Mouse (Mus musculus): ENCODE results near the gene Iffo2.

Gene Iffo2

GRCm38 (mm10) chr4:139535127-139535695 lies 4.9 kb downstream of the Iffo2 start:
- DNase-seq (ENCODE audit: low spot score), result no peak

DNA sequence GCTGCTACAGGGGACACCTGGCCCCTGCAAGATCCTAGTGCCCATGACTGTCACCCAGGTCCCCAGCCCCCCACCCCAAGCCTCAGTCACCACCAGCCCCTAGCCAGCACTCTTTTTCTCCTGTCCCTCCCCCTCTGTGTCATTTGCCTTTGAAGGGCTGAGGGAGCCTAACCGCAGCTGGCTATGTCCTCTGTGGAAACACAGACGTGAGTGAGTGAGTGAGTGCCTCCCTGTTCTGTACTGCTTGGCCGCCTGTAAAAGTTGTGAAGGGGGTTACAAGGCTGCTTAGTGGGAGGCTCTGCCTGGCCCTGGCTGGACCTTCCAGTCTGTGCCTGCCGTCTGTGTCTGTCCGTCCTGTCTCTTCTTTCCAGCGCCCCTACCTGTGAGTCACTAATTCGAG lies 5.4 kb downstream of the Iffo2 start:
- no peak for DNase-seq (ENCODE audit: low spot score)

DNA sequence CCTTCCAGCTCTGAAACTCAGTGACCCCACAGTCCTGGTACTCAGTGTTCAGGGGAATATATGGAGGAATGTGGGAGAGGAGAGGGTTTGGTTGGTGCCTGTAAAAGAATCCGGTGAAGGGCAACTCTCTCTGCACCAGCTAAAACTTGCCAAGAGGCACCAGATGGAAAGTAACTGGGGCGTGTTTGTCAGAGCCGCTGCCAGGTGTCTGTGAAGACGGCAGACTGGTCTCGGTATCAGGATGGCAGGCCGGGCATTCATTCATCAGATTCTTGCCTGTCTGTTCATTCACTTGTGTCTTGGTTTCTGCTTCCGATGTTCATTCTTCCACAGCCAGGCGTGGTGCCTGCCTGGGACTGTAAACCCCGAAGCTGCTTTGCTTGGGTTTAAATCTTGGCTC lies 6.4 kb downstream of the Iffo2 start:
- no peak for DNase-seq (ENCODE audit: low spot score)

- no peak for DNase-seq (ENCODE audit: low spot score)
These were observed 10.4 kb downstream of the Iffo2 start for GRCm38 (mm10) chr4:139540784-139541183.

DNA sequence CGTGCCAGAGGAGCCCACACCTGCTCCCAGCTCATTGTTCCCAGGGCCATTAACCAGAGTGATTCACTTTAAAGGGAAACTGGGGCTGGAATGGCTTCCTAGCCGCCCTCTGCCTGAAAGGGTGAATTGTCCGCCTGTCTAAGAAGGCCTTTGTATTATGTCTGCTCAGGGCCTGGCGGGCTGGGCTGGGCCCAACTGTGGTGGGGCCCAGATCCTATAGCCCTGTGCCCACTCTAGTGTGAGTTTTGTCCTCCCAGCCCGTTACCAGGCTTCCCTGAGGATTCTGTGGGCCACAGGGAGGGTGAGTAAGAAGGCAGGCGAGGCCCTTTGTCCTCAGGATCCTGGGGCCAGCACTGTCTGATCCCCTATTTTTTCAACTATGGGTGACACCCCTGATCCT lies 15.4 kb downstream of the Iffo2 start:
- no peak for DNase-seq (ENCODE audit: low spot score)

- DNase-seq (ENCODE audit: low spot score), result no peak
These were observed 19.1 kb downstream of the Iffo2 start for GRCm38 (mm10) chr4:139549448-139549847.

GRCm38 (mm10) chr4:139555235-139555634 lies 24.9 kb downstream of the Iffo2 start:
- DNase-seq (ENCODE audit: low spot score), result no peak

DNA sequence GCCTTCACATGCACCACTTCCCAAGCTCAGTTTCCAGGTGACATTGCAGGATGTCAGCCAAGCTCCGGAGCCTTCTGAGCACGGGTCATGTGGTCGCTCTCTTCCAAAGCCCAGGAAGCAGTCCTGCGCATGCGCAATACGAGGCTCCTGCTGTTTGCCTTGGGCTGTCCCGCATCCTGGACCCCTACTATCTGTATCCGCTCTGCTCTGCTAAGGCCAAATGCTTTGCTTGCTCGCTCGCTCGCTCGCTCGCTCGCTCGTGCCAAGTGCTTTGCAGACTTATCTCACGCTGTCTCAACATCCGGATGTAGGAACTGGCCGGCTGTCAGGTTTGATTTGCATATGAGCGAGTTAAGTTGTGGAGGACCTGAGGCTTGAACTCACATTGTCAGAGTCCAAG lies 25.6 kb downstream of the Iffo2 start:
- DNase-seq (ENCODE audit: low spot score), result no peak

GRCm38 (mm10) chr4:139568361-139568760 lies 38.0 kb downstream of the Iffo2 start:
- peak; percentile 37 for DNase-seq (ENCODE audit: low spot score)

DNA sequence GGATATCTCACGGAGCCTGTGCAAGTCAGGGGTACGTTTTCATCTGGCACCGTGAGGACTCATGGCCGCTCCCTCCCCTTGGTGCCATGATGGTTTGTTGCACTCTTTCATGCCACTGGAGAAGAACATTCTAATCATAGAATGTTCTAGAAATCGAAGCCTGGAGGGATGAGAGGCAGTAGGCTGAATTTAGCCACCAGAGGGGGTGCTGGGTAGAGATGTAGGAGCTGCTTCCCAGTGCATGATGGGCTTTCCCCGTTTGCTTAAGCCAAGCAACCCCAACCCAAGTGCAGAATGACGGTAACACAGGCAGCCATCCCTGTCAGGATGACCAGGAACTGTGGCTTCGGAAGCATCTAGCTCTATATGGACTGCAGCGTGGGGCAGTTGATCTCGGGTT lies 40.4 kb downstream of the Iffo2 start:
- no peak for DNase-seq (ENCODE audit: low spot score)

- no peak for DNase-seq (ENCODE audit: low spot score)
These were observed 42.7 kb downstream of the Iffo2 start for GRCm38 (mm10) chr4:139572928-139573512.

DNA sequence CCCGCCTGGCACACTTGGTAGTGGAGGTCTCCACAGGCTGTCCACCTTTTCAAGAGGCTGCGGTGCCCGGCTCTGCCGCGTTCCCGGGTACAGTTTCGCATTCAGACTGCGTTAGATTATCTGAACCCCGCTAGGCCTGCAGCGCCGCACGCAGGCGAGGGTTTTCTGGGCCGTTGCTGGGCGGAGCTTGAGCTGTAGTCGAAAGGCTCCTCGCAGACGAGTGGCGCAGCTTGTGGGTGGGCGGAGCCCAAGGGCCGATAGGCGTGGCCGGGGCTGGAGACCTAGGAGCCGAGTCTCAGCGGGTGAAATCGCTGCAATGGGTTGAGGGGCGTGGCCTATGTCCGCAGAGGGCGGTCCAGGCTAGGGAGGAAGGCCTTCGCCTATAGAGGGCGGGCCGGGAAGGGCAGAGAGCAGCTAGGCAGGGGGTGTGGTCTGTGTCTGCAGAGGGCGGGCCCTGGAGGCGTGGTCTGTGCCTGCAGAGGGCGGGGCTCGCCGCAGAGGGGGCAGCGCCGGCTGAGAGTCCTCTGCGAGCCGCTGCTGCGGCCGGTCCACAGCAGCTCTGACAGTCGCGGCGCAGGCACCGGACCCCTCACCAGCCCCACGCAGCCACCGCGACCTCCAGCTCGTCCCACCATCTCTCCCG lies 43.9 kb downstream of the Iffo2 start:
- peak; percentile 98 for DNase-seq (ENCODE audit: low spot score)

DNA sequence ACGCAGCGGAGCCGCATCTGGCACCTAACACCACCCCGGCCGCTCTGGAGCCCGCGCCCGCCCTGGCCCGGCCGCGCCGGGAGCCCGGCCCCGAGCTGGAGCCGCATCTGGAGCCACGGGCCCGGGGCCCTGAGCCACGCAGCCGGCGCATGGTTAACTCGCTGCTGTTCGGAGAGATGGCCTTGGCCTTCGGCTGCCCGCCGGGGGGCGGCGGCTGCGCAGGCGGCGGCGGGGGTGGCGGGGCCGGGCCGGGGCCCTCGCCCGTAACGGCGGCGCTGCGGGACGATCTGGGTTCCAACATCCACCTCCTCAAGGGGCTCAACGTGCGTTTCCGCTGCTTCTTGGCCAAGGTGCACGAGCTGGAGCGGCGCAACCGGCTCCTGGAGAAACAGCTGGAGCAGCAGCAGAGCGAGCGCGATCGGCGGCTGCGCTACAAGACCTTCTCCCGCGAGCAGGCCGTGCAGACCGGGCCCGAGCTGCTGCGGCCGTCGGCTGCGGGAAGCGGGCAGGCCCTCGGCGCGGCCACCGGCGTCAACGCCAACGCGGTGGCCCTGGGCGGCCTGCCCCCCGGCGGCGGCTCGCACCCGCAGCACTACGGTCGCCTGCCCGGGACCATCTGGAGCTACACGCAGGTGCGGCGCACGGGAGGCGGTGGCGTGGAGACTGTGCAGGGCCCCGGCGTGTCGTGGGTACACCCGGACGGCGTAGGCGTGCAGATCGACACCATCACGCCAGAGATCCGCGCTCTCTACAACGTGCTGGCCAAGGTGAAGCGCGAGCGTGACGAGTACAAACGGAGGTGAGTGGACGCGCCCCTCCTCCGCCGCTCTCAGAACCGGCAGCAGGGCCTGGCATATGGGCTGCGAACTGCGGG lies 44.7 kb downstream of the Iffo2 start:
- peak; percentile 56 for DNase-seq (ENCODE audit: low spot score)

- no peak for DNase-seq (ENCODE audit: low spot score)
These were observed 45.3 kb downstream of the Iffo2 start for GRCm38 (mm10) chr4:139575673-139576003.

DNA sequence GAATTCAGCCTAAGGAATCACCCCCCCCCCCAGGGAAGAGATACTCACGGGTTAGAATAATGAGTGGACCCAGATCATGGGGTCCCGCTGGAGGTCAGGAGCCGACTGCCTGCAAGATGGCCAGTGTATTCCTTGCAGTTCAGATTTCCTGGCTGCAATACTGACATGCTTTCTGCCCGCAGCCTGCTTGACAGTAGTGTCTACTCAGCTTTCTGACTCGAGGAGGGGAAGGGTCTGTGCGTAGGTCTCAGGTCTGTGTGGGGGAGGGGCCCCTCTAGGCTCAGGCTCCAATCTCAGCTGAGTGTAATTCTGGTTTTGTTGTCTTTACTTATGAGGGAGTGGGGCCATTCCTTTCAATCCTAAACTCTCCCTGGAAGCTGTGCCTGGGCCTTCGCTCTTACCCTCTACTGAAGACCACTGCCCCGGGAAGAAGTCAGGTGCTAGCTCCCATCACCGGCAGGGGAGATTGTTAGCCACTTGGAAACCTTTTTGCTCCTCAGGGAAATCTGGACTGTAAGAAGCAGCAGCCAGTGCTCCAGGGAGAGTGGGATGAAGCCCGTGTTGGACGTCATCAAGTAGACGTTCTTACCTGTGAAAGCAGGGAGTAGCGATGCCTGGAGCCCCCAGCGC lies 46.0 kb downstream of the Iffo2 start:
- no peak for DNase-seq (ENCODE audit: low spot score)

GRCm38 (mm10) chr4:139577006-139577405 lies 46.7 kb downstream of the Iffo2 start:
- no peak for DNase-seq (ENCODE audit: low spot score)

GRCm38 (mm10) chr4:139578389-139578788 lies 48.0 kb downstream of the Iffo2 start:
- DNase-seq (ENCODE audit: low spot score), result no peak

- DNase-seq (ENCODE audit: low spot score), result no peak
These were observed 48.7 kb downstream of the Iffo2 start for GRCm38 (mm10) chr4:139579003-139579402.

DNA sequence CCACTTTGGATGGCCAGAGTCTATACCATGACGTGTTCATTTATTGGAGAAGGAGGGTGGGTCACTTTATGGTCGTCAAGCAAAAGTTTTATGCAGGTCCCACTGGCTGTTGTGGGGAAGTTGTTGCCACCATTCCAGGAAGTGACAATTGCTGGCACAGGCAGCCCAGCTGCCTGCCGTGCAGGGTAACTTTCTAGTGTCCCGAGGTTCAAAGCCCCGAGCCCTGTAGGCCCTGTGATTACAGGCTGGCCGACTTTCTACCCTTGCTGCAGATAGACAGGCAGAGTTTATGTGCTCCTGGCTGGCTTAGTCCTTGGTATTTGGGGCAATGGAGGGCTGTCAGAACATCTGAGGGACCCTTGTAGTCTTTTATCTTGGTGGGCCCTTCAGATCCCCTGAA lies 49.1 kb downstream of the Iffo2 start:
- DNase-seq (ENCODE audit: low spot score), result no peak

DNA sequence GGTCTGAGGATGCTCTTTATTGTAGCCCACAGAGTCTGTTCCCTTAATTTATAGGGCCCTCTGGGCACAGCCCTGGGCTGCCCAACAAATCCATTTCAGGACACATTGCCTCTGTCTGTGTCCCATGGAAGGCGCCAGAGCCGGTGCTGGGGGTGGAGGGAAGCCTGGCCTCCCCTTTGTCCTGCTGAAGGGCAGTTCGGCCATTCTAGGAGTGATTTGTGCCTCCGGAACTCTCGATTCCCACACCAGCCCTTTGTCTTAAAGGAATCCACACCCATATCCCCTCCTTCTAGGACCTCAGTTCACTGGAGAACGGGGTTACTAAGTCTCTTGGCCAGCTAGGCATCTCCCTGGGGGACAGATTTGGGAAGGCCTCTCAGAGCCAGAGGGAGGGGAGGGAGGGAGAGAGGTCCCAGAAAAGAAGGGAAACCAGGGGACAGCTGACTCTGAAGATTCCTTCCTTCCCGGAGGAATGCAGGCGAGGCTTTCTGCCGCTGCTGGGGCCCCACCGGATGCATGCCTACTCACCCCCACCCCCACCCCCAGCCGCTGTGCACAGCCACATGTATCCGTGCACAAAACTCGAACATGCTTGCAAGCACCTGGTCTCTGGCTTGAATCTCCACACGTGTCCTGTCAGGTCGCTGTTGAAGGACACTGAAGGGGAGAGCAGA lies 50.5 kb downstream of the Iffo2 start:
- DNase-seq (ENCODE audit: low spot score), result no peak

DNA sequence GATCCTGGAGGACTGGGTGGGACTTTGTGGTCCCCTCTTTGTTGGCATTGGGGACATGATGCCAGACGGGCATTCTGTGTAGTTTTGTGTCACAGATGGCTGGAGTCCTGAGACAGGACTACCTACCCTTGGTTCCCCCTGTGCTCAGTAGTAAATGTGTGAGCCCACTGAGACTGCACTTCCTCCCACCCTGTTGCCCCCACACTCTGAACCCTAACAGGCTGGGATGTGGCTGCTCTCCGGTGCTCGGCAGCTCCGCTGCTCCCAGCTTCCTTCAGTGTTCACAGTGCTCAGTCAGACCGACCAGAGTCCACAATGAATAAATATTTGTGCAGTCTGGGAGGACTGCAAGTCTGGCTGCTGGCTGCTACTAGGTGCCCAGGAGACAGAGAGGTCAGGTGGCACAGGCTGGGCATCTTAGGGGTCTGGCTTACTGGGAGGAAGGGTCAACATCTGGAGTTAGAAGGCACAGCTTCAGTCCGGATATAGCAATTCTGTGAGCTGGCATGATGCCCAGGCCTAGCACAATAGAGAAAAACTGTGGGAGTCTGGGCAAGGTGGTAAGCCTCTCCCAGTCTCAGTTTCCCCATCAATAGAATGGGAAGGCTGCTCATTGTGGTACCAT lies 51.2 kb downstream of the Iffo2 start:
- DNase-seq (ENCODE audit: low spot score), result no peak

DNA sequence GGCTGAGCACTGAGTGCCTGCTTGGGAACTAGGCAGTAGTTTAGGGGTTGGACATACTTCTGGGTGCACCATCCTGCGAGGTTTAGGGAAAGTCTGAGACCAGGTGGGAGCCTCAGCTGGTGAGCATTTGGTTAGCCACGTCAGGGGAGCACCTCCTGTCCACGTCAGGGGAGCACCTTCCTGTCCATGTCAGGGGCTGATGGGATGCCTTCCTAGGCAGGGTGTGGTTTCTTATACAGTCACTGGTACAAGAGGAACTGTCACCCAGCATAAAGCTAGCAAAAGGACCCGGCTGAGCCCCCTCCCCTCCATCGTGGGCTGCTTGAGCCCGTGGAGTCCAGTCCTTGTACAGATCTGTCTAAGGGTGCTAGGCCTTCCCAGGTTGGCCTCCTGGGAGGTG lies 52.0 kb downstream of the Iffo2 start:
- no peak for DNase-seq (ENCODE audit: low spot score)
